Mouse (Mus musculus): Measurements from ENCODE around the gene Zscan26. TPM values are rescaled to one million over a fixed set of nuclear protein-coding genes. Genes with fewer than 3 reads are reported as not detected.

The Zscan26 gene
- polyA plus RNA-seq, 1 experiment from 2014 or later: 17.4 TPM

DNA sequence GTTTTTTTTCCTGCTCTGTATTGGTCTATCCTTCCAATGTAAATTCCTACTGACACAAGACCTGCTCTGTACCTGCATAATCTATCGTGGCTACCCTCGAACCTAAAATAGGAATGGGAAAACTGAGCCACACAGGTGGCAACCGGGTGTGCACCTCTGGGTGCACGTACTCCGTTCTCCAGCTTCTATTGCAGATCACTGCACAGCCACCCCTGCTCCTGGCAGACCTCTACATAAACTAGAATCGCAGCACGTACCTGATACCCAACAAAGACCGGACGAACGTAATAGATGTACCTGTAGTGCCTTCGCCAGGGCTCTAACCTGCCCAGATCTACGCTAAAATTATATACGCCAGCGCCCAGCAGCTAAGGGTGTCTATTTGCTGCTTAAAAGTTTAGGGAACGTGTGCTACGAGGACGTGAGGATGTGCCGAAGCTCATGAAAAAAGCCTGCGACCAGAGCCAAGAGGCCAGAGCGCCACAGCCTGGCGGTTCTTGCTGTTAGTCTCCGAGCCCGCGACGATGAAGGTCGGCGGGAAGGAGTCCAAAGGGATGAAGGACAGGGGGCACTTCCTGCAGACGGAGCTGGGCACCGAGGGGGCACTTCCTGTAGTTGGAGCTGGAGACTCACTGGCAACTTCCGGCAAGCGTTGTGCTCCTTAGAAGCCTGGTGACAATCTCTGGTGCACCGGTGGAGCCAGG, 12.9 kb downstream of the Zscan26 start, which contains the start of gene Pgbd1:
Gene Pgbd1 (minus strand): TSS at position 556 of the 704 bp plus-strand sequence.
- Histone ChIP-seq H3K27ac (peak within 1 kb of the TSS; percentile 69), H3K9me3 (ENCODE audit: control insufficient read depth, low read length) (no peaks in the 10 kb centered on the region), H3K9ac (peak within 1 kb of the TSS; percentile 71), H3K4me3 (replicated peaks; ENCODE audit: low read length) (peak within 1 kb of the TSS; percentile 43), H3K36me3 (replicated peaks; ENCODE audit: control insufficient read depth, insufficient read depth) (peaks cover 32% of the 10 kb centered on the region), H3K4me1 (replicated peaks; ENCODE audit: control insufficient read depth, insufficient read depth, low read length) (peaks cover 13% of the 10 kb centered on the region), H3K27me3 (ENCODE audit: control insufficient read depth, insufficient read depth, low read length) (no peaks in the 10 kb centered on the region), H3K4me2 (replicated peaks) (peak within 1 kb of the TSS; percentile 83)
- ATAC-seq (ENCODE audit: low FRiP score): peak; percentile 94
- under 1% methylated on average over 32 of the region's 32 CpGs for WGBS
- DNase-seq (ENCODE audit: low spot score): peak; percentile 79

DNA sequence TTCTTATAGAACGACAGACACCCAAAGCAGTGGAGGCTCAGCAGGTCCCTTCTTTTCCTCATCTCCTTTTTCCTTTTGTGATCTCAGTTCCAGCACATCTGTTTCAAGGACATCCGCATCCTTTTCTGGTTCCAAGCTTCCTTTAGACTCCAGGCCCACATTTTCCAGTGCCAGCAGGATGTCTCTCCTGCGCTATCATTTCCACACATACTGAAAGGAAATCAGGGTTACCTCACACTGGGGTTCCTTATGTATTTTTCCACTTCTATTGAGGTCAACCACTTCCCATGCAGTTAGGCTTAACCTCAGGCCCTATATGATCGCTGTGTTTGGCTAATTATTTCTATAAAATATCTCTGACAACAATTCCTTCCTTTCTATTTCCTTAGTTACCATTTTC, 18.1 kb downstream of the Zscan26 start:
- H3K9ac ChIP-seq: no peak overlapping the region
- ATAC-seq (ENCODE audit: low FRiP score): no peak
- H3K9me3 ChIP-seq (ENCODE audit: control insufficient read depth, low read length): no peaks in the 10 kb centered on the region
- no peak for DNase-seq (ENCODE audit: low spot score)
- peaks cover 6% of the 10 kb centered on the region; the same call in 1 of the 2 replicates for H3K4me1 ChIP-seq (replicated peaks; ENCODE audit: control insufficient read depth, insufficient read depth, low read length)
- no peak overlapping the region for H3K4me2 ChIP-seq (replicated peaks)
- no peak overlapping the region for H3K27ac ChIP-seq
- H3K4me3 ChIP-seq (replicated peaks; ENCODE audit: low read length): no peak overlapping the region
- H3K27me3 ChIP-seq (ENCODE audit: control insufficient read depth, insufficient read depth, low read length): no peaks in the 10 kb centered on the region
- no peaks in the 10 kb centered on the region for H3K36me3 ChIP-seq (replicated peaks; ENCODE audit: control insufficient read depth, insufficient read depth)
- WGBS: 90% methylated on average over 4 of the region's 4 CpGs

DNA sequence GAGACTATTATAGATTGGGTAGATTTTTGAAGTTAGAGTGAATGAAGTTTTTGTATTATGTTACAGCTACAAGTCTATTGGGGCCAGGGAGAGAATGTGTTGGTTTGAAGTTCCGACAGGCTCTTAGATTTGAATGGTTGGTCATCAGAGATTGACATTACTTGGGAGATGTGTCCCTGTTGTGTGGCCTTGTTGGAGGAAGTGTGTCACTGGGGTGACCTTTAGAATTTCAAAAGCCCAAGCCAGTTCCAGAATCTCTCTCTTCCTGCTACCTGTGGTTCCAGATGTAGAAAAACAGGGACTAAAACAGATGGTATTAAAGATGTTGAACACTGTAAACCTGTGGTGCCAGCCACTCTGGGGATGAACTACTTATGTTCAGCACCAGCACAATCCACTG, 25.9 kb downstream of the Zscan26 start:
- H3K27ac ChIP-seq: no peak overlapping the region
- no peak overlapping the region for H3K4me2 ChIP-seq (replicated peaks)
- no peaks in the 10 kb centered on the region for H3K4me1 ChIP-seq (replicated peaks; ENCODE audit: control insufficient read depth, insufficient read depth, low read length)
- no peaks in the 10 kb centered on the region for H3K36me3 ChIP-seq (replicated peaks; ENCODE audit: control insufficient read depth, insufficient read depth)
- H3K9me3 ChIP-seq (ENCODE audit: control insufficient read depth, low read length): no peaks in the 10 kb centered on the region
- DNase-seq (ENCODE audit: low spot score): no peak
- no peaks in the 10 kb centered on the region for H3K27me3 ChIP-seq (ENCODE audit: control insufficient read depth, insufficient read depth, low read length)
- 100% methylated on average over 1 of the region's 1 CpGs for WGBS
- ATAC-seq (ENCODE audit: low FRiP score): no peak
- no peak overlapping the region for H3K4me3 ChIP-seq (replicated peaks; ENCODE audit: low read length)
- H3K9ac ChIP-seq: no peak overlapping the region

DNA sequence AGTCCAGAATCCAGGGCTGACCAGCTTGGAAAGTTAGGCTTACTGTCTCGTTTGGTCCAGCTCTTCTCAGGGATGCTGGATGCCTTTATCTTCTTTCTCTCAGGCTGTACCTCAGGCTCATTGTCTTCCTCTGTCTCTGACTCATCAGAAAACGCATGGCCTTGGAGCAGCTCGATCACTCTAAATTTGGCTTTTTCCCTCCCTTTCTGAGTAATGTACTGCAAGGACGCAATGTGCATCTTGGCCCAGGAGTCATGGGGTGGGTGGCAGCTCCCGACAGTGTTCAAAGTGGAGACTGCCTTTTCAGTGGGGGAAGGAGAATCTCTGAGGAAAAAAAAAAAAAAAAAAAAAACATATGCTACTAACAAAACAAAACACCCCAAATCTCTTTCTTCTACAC, 30.2 kb downstream of the Zscan26 start:
- DNase-seq (ENCODE audit: low spot score) (no peak), ATAC-seq (ENCODE audit: low FRiP score) (no peak)
- Histone ChIP-seq H3K27me3 (ENCODE audit: control insufficient read depth, insufficient read depth, low read length) (no peaks in the 10 kb centered on the region), H3K36me3 (replicated peaks; ENCODE audit: control insufficient read depth, insufficient read depth) (no peaks in the 10 kb centered on the region), H3K4me1 (replicated peaks; ENCODE audit: control insufficient read depth, insufficient read depth, low read length) (no peaks in the 10 kb centered on the region), H3K9ac (no peak overlapping the region), H3K4me3 (replicated peaks; ENCODE audit: low read length) (no peak overlapping the region), H3K4me2 (replicated peaks) (no peak overlapping the region), H3K9me3 (ENCODE audit: control insufficient read depth, low read length) (no peaks in the 10 kb centered on the region), H3K27ac (no peak overlapping the region)
- WGBS: 67% methylated on average over 5 of the region's 5 CpGs

DNA sequence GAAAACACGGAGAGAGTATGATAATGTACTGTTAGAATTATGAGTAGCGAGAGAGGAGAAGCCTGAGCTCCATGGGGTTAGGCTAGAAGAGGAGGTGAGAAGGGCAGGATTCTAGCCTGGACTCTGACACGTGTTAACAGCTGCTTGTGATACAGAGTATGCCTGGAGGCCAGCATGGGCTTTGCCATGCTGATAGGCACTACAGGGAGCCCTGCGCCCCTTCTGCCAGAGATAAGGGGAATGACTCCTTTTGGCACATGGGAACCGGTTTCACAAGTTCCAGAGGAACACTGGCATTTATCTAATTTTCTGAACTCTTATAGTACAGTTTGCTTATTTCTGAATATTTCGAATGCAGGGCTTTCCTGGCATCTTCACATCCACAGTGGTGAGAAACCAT, 34.7 kb downstream of the Zscan26 start:
- no peaks in the 10 kb centered on the region for H3K9me3 ChIP-seq (ENCODE audit: control insufficient read depth, low read length)
- no peak overlapping the region for H3K4me2 ChIP-seq (replicated peaks)
- DNase-seq (ENCODE audit: low spot score) (no peak), ATAC-seq (ENCODE audit: low FRiP score) (no peak)
- no peak overlapping the region for H3K4me3 ChIP-seq (replicated peaks; ENCODE audit: low read length)
- no peak overlapping the region for H3K27ac ChIP-seq
- no peaks in the 10 kb centered on the region for H3K36me3 ChIP-seq (replicated peaks; ENCODE audit: control insufficient read depth, insufficient read depth)
- no peaks in the 10 kb centered on the region for H3K27me3 ChIP-seq (ENCODE audit: control insufficient read depth, insufficient read depth, low read length)
- H3K4me1 ChIP-seq (replicated peaks; ENCODE audit: control insufficient read depth, insufficient read depth, low read length): no peaks in the 10 kb centered on the region
- H3K9ac ChIP-seq: no peak overlapping the region
- 66% methylated on average over 6 of the region's 6 CpGs for WGBS

DNA sequence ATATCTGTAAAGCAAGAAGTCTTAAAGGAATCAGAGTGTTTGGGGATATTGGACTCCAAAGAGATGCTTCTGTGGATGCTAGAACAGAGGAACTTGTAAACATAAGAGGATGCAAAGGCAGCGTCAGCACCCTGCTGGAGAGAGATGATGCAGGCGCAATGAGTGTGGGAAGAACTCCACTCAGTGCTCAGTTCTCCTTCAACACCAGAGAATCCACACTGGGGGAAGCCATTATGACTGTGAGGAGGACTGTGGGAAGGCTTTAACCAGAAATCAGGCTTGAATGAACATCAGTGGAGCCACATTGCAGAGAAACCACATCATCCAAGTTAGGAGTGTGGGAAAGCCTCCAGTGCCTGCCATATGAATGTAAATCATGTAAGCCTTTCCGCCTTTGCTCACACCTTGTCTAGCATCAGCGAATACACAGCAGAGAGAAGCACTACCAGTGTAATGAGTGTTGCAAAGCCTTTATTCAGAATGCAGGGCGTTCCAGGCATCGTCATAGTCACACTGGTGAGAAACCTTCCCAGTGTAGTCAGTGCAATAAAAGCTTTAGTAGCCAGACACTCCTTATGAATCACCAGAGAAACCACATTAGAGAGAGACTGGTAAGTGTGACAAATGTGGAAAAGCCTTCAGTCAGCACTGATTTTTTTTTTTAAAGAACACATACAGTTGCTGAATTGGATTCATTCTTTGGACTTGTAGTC, 36.1 kb downstream of the Zscan26 start:
- no peak overlapping the region for H3K9ac ChIP-seq
- no peak for ATAC-seq (ENCODE audit: low FRiP score)
- no peak for DNase-seq (ENCODE audit: low spot score)
- H3K27me3 ChIP-seq (ENCODE audit: control insufficient read depth, insufficient read depth, low read length): no peaks in the 10 kb centered on the region
- 77% methylated on average over 6 of the region's 6 CpGs for WGBS
- no peak overlapping the region for H3K4me2 ChIP-seq (replicated peaks)
- no peak overlapping the region for H3K27ac ChIP-seq
- no peaks in the 10 kb centered on the region for H3K4me1 ChIP-seq (replicated peaks; ENCODE audit: control insufficient read depth, insufficient read depth, low read length)
- no peak overlapping the region for H3K4me3 ChIP-seq (replicated peaks; ENCODE audit: low read length)
- H3K9me3 ChIP-seq (ENCODE audit: control insufficient read depth, low read length): no peaks in the 10 kb centered on the region
- H3K36me3 ChIP-seq (replicated peaks; ENCODE audit: control insufficient read depth, insufficient read depth): no peaks in the 10 kb centered on the region

DNA sequence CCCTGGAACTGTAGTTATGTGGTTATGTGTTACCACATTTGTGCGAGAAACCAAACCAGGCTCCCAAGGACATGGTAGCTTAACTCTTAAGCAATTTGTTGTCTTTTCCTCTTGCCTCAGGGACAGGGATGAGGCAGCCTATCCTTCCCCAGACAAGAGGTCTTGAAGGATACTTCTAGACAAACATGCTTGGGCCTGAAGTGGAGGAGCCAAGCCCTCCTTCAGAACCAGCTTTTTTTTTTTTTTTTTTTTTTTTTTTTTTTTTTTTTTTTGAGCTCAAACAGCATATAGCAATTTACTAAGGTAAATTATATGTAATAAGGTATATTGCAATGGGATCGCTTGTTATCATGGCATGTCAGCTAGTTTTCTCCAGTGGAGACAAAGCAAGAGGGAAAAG, 37.8 kb downstream of the Zscan26 start:
- ATAC-seq (ENCODE audit: low FRiP score) (no peak), DNase-seq (ENCODE audit: low spot score) (no peak)
- H3K27me3 ChIP-seq (ENCODE audit: control insufficient read depth, insufficient read depth, low read length): no peaks in the 10 kb centered on the region
- 96% methylated on average over 2 of the region's 2 CpGs for WGBS
- no peak overlapping the region for H3K4me2 ChIP-seq (replicated peaks)
- H3K4me3 ChIP-seq (replicated peaks; ENCODE audit: low read length): no peak overlapping the region
- H3K36me3 ChIP-seq (replicated peaks; ENCODE audit: control insufficient read depth, insufficient read depth): no peaks in the 10 kb centered on the region
- no peak overlapping the region for H3K9ac ChIP-seq
- H3K27ac ChIP-seq: no peak overlapping the region
- H3K4me1 ChIP-seq (replicated peaks; ENCODE audit: control insufficient read depth, insufficient read depth, low read length): no peaks in the 10 kb centered on the region
- H3K9me3 ChIP-seq (ENCODE audit: control insufficient read depth, low read length): no peaks in the 10 kb centered on the region

DNA sequence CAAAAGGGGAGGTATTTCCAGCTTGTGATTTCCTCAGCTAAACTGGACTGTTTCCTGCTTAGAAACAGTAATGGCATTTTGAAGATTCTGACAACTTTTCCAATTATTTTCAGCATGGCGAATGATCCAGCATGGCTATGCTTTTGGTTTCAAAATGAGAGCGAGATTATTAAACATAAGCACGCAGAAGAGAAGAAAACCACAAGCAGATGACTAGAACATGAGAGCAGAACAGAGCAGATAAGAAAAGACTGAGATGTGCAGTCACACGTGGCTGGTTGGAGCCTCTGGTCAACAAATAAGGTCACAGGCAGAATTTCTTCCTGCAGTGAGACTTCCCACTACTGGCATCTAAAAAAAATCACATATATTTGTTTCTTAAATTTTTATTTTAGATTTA, 38.3 kb downstream of the Zscan26 start:
- no peak overlapping the region for H3K27ac ChIP-seq
- no peak overlapping the region for H3K9ac ChIP-seq
- H3K36me3 ChIP-seq (replicated peaks; ENCODE audit: control insufficient read depth, insufficient read depth): no peaks in the 10 kb centered on the region
- no peak for ATAC-seq (ENCODE audit: low FRiP score)
- 83% methylated on average over 4 of the region's 4 CpGs for WGBS
- no peak overlapping the region for H3K4me3 ChIP-seq (replicated peaks; ENCODE audit: low read length)
- H3K4me2 ChIP-seq (replicated peaks): no peak overlapping the region
- H3K27me3 ChIP-seq (ENCODE audit: control insufficient read depth, insufficient read depth, low read length): no peaks in the 10 kb centered on the region
- DNase-seq (ENCODE audit: low spot score): no peak
- no peaks in the 10 kb centered on the region for H3K9me3 ChIP-seq (ENCODE audit: control insufficient read depth, low read length)
- no peaks in the 10 kb centered on the region for H3K4me1 ChIP-seq (replicated peaks; ENCODE audit: control insufficient read depth, insufficient read depth, low read length)

DNA sequence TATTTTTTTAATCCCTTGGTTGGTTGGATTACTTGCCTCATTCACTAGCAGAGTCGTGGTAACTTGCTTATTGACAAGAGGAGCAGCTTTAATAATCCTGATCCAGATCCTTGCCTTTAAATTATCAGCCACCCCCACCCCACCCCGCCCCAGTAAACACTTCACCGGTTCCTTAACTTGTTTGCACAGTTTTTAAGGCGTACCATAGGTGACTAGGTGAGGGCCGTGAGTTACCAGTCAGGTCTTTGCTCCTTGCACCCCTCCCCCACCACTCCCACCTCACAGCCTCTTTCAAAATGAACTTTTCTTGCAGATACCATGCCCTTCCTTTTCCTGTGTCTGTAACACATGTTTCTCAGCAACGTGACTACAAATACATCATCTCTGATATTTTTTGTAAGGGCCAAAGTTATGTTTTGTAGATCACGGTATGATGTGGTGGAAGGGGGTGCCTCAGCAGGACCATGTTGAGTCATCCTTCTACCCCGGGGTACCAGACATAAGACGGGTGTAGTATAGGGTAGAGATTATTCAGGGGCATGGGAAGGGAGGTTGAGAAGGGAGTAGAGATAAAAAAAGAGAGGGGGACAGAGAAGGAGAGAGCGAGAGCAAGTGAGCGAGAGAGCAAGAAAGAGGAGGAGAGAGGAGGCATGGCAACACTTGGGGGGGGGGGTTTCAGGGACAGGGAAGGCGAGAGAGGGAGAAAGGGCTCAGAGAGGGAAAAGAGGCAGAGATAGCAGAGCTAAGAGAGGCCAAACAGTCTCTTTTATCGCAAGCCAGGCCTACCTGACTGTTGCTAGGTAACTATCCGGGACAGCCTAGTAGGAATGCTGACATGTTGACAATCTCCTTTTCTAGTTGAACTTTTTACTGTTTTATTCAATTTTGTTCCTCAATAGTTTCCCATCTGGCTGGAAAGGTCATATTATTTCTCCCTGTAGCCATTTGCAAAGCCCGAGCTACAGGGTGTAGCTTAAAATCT, 39.0 kb downstream of the Zscan26 start:
- Histone ChIP-seq H3K27me3 (ENCODE audit: control insufficient read depth, insufficient read depth, low read length) (no peaks in the 10 kb centered on the region), H3K36me3 (replicated peaks; ENCODE audit: control insufficient read depth, insufficient read depth) (no peaks in the 10 kb centered on the region), H3K27ac (no peak overlapping the region), H3K4me3 (replicated peaks; ENCODE audit: low read length) (no peak overlapping the region), H3K9ac (no peak overlapping the region), H3K9me3 (ENCODE audit: control insufficient read depth, low read length) (no peaks in the 10 kb centered on the region), H3K4me2 (replicated peaks) (no peak overlapping the region), H3K4me1 (replicated peaks; ENCODE audit: control insufficient read depth, insufficient read depth, low read length) (no peaks in the 10 kb centered on the region)
- WGBS: 63% methylated on average over 15 of the region's 15 CpGs
- no peak for ATAC-seq (ENCODE audit: low FRiP score)
- no peak for DNase-seq (ENCODE audit: low spot score)

Data from hindbrain, embryonic 14.5 days (tissue).